Mouse (Mus musculus) heart, adult 2 months (tissue): ENCODE data around the gene Trim44. TPM values are rescaled to one million over a fixed set of nuclear protein-coding genes. Genes with fewer than 3 reads are reported as not detected.

Source experiments
- DNase-seq, 2 experiments: peaks; one replicate each; pipeline ENCODE4 v3.0.0; 2021
- H3K27ac ChIP-seq: fragments of 200-600 bp; 2 replicates; pipeline ENCODE4 v1.8.1; 2022
- H3K27me3 ChIP-seq: fragments of 200-500 bp; 2 replicates; pipeline ENCODE4 v1.6.1; 2012; ENCODE audit warnings: mild to moderate bottlenecking, low read length, inconsistent platforms, mixed read lengths; ENCODE audit not compliant: control insufficient read depth, insufficient read depth
- H3K36me3 ChIP-seq: fragments of 200-500 bp; 2 replicates; pipeline ENCODE4 v1.6.1; 2012; ENCODE audit warnings: low read length, inconsistent platforms; ENCODE audit not compliant: control insufficient read depth, insufficient read depth
- H3K4me1 ChIP-seq: fragments of 200-500 bp; 2 replicates; pipeline ENCODE4 v1.6.1; 2011; ENCODE audit warnings: low read length; ENCODE audit not compliant: control insufficient read depth, insufficient read depth
- H3K4me3 ChIP-seq: fragments of 200-600 bp; 2 replicates; pipeline ENCODE4 v1.8.1; 2022
- H3K79me2 ChIP-seq: fragments of 200-500 bp; replicated peaks from 2 replicates; pipeline ENCODE4 v1.6.1; 2012; ENCODE audit warnings: mild to moderate bottlenecking, inconsistent platforms, low read length, moderate library complexity, mixed read lengths; ENCODE audit not compliant: control insufficient read depth, insufficient read depth
- H3K9ac ChIP-seq: fragments of 200-500 bp; 2 replicates; pipeline ENCODE4 v1.6.1; 2012; ENCODE audit warnings: low read depth, mild to moderate bottlenecking, control low read depth, inconsistent platforms, low read length, mixed read lengths
- CTCF ChIP-seq: fragments of 200-600 bp; IDR thresholded peaks from 2 replicates; pipeline ENCODE4 v1.8.1; 2022; ENCODE audit warnings: antibody characterized with exemption, mild to moderate bottlenecking, moderate library complexity
- EP300 ChIP-seq: fragments of 200-500 bp; IDR thresholded peaks from 2 replicates; pipeline ENCODE4 v1.6.1; 2011; ENCODE audit warnings: low read depth, low read length, control low read depth; ENCODE audit not compliant: insufficient read depth
- POLR2A ChIP-seq: fragments of 200-500 bp; IDR thresholded peaks from 2 replicates; pipeline ENCODE4 v1.6.1; 2011; ENCODE audit warnings: mild to moderate bottlenecking, low read depth, low read length, control low read depth; ENCODE audit not compliant: insufficient read depth
- WGBS: fragments of 180-500 bp; shearing (Covaris S2); methylation state at CpG from one replicate; pipeline ENCODE4 v1.1.7; 2018; 5-methylcytosine and 5-hydroxymethylcytosine counted together
- intact Hi-C: fragments of 180-260 bp; cut with DNase I; formaldehyde crosslinking; loops from one replicate; pipeline ENCODE4 v1.15.1; 2025
- polyA plus RNA-seq: library from polyadenylated mRNA; depleted of rRNA; stranded (reverse); fragments of >200 nt; gene quantifications from 2 replicates; pipeline ENCODE4 v1.2.3, GENCODE M21; 2012
- total RNA-seq, 2 experiments: library from RNA; stranded (reverse); gene quantifications; 2 replicates each; pipeline ENCODE4 v1.2.3; 2021

Gene Trim44
- total and polyA plus RNA-seq, 3 experiments, result 13.0 to 28.8 (median 27.7) TPM

DNA sequence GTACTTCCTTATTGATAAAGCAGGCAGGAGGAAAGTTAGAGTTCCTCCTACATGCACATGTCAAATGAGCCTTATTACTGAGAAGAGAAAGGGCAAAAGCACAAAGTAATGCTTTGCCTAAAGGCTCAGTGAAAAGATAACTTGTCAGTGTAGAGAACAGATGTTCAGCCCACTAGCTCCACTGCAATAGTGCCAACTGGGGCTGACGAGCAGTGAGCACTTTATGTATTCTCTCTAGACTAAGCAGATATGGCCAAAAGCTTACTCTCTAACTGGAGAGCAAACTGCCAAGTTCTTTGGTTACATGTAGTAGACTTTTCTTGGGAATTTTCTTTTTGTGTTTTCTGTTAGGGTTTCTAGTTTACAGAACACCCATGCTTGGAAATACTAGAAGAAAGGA is 53.6 kb downstream of the Trim44 start:
- Histone ChIP-seq H3K36me3 (peaks cover 10% of the 10 kb centered on the region), H3K9ac (no peak overlapping the region), H3K4me3 (no peak overlapping the region), H3K79me2 (peaks cover 4% of the 10 kb centered on the region; the same call in 1 of the 2 replicates), H3K27ac (no peak overlapping the region), H3K27me3 (no peaks in the 10 kb centered on the region), H3K4me1 (peaks cover 2% of the 10 kb centered on the region)
- no peak for DNase-seq
- intact Hi-C loops, result no loop called here
- TF ChIP-seq POLR2A (no peak), CTCF (no peak), EP300 (no peak)
- WGBS, result 42% methylated on average over 1 of the region's 1 CpGs

DNA sequence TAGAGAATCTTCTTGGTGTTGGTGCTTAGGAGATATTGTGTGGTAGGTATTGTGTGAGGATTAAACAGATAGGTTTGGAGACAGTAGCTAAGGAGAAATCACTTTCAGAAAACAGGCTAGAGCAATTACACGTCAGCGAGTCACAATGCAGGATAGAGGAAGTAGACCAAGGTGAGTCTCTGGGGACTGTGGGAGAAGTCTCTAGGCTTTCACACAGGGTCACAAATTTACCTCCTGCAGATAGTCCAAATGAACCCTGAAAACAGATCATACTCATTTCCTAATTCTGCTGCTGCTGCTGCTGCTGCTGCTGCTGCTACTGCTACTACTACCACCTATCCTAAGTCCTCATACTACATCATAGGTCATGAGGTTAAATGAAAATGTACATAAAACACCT is 66.2 kb downstream of the Trim44 start:
- H3K36me3 ChIP-seq, result peaks cover 2% of the 10 kb centered on the region; the same call in 1 of the 2 replicates
- 0 out of 2 replicates have a peak, but pooled peaks cover 1% of the 10 kb centered on the region for H3K4me1 ChIP-seq
- TF ChIP-seq CTCF, result no peak
- no peak for TF ChIP-seq POLR2A
- TF ChIP-seq EP300, result no peak
- no peaks in the 10 kb centered on the region; the same call in 1 of the 2 replicates for H3K79me2 ChIP-seq
- 58% methylated on average over 2 of the region's 2 CpGs for WGBS
- no peaks in the 10 kb centered on the region for H3K27me3 ChIP-seq
- H3K4me3 ChIP-seq, result no peak overlapping the region
- intact Hi-C loops, result no loop called here
- no peak overlapping the region for H3K27ac ChIP-seq
- no peak for DNase-seq
- no peak overlapping the region for H3K9ac ChIP-seq

DNA sequence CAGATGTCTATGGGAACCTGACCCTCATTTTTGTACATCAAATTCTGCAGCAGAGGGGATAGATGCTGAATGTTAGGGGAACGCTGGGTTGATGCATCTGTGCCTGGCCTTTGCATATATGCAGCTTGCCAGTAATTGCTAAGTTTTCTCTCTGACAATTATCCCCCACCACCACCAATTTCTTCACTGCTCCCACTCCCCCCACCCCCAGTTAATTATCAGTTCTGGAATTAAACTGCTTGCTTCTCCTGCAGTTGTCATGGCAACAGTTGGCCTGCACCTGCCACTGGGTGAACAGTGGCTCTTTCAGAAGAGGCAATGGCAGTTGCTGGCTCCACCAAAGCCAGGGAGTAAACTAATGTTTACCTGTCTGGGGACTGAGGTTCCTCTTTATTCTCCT is 70.8 kb downstream of the Trim44 start:
- Histone ChIP-seq H3K4me1 (peaks cover 3% of the 10 kb centered on the region; the same call in 1 of the 2 replicates), H3K9ac (no peak overlapping the region), H3K79me2 (no peaks in the 10 kb centered on the region; the same call in 1 of the 2 replicates), H3K36me3 (no peaks in the 10 kb centered on the region), H3K4me3 (no peak overlapping the region), H3K27ac (no peak overlapping the region), H3K27me3 (no peaks in the 10 kb centered on the region)
- intact Hi-C loops, result no loop called here
- WGBS, result 97% methylated on average over 1 of the region's 1 CpGs
- TF ChIP-seq POLR2A (no peak), CTCF (no peak), EP300 (no peak)
- no peak for DNase-seq

DNA sequence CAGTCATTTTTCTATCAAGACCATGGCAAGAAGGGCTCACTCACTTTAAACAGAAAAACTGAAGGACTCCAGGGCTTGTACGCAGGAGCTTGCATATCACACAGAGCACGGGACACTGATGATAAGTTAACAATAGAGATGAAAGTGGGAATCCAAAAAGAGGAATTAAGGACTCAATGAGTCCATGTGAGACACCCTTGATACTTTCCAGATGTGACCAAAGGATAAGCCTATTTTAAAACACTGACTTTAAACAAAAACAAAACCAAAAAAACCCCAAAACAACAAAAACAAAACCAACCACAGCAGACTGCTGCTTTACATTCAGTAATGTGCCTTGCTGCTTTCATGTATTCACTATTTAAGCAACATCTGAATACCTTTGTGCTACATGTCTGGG is 75.7 kb downstream of the Trim44 start:
- Histone ChIP-seq H3K4me1 (peaks cover 1% of the 10 kb centered on the region; the same call in 1 of the 2 replicates), H3K36me3 (no peaks in the 10 kb centered on the region), H3K27ac (no peak overlapping the region), H3K9ac (no peak overlapping the region), H3K27me3 (no peaks in the 10 kb centered on the region), H3K79me2 (no peaks in the 10 kb centered on the region; the same call in 1 of the 2 replicates), H3K4me3 (no peak overlapping the region)
- no peak for DNase-seq
- WGBS, result 61% methylated on average over 2 of the region's 2 CpGs
- TF ChIP-seq POLR2A, result no peak
- TF ChIP-seq CTCF, result no peak
- TF ChIP-seq EP300, result no peak
- intact Hi-C loops, result no loop called here

DNA sequence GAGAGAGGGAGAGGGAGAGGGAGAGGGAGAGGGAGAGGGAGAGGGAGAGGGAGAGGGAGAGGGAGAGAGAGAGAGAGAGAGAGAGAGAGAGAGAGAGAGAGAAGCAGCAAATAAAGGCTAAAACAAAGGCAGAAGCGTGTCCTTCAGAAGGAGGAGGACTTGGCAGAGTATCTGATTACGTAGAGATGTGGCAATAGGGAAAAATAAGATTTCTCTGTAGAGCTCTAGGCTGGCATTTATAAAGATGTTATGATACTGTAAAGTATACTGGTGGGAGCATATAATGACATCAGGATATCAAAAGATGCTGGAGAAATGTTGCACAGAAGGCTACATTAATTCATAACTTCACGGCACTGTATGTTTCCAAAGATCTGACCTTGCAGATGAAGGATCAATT is 76.5 kb downstream of the Trim44 start:
- H3K27me3 ChIP-seq, result no peaks in the 10 kb centered on the region

DNA sequence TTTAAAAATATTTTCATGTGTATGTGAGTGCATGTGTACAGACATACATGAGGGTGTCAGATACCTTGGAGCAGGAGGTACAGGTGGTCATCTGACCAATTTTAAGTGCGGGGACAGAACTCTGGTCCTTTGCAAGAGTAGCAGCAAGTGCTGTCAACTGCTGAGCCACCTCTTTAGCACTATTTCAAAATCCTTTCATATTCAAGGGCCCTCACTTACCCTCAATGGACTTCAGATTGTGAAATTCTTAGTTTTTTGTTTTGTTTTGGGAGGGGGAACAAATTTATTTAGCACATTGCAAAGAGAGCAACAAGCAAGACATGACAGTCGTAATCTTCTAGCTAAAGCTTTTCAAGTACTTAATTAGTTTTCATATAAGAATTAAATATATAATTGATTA is 81.7 kb downstream of the Trim44 start:
- no peaks in the 10 kb centered on the region for H3K27me3 ChIP-seq
- no peak overlapping the region for H3K9ac ChIP-seq
- WGBS, result 95% methylated on average over 2 of the region's 2 CpGs
- H3K36me3 ChIP-seq, result no peaks in the 10 kb centered on the region
- DNase-seq, result no peak
- no peak overlapping the region for H3K27ac ChIP-seq
- TF ChIP-seq POLR2A (no peak), CTCF (no peak)
- intact Hi-C loops, result no loop called here
- no peak overlapping the region for H3K4me3 ChIP-seq
- H3K79me2 ChIP-seq, result no peaks in the 10 kb centered on the region
- no peaks in the 10 kb centered on the region for H3K4me1 ChIP-seq

More for the DNA sequence above, 76.5 kb downstream of the Trim44 start:
- intact Hi-C loops, result no loop called here
- Histone ChIP-seq H3K4me3 (no peak overlapping the region), H3K27ac (no peak overlapping the region), H3K4me1 (peaks cover 1% of the 10 kb centered on the region; the same call in 1 of the 2 replicates), H3K36me3 (no peaks in the 10 kb centered on the region), H3K79me2 (no peaks in the 10 kb centered on the region), H3K9ac (no peak overlapping the region)
- no peak for DNase-seq
- 88% methylated on average over 3 of the region's 3 CpGs for WGBS
- TF ChIP-seq EP300, result no peak
- TF ChIP-seq CTCF, result no peak
- no peak for TF ChIP-seq POLR2A
